Mouse (Mus musculus): Measurements from ENCODE around the gene Ano8. TPM values are rescaled to one million over a fixed set of nuclear protein-coding genes. Genes with fewer than 3 reads are reported as not detected.
"Not testable (repeated sequence)": the region's sequence is repeated elsewhere in the genome, so short reads cannot be mapped to it uniquely, and the experiment has no call there.

The Ano8 gene
- polyA plus RNA-seq, 1 experiment from 2014 or later, result 0.26 TPM

- no peak overlapping the region for H3K9ac ChIP-seq (ENCODE audit: low read length)
- H3K4me3 ChIP-seq (replicated peaks; ENCODE audit: low read length), result no peak overlapping the region
- 80% methylated on average over 7 of the region's 7 CpGs for WGBS
- no peaks in the 10 kb centered on the region for H3K4me1 ChIP-seq (ENCODE audit: control insufficient read depth, insufficient read depth, low read length)
- no peak for ATAC-seq (ENCODE audit: insufficient read depth, low FRiP score)
- no peaks in the 10 kb centered on the region for H3K9me3 ChIP-seq (replicated peaks; ENCODE audit: control insufficient read depth, low read length)
- no peak overlapping the region for H3K27ac ChIP-seq (ENCODE audit: low read length)
- no peaks in the 10 kb centered on the region; the same call in 1 of the 2 replicates for H3K27me3 ChIP-seq (ENCODE audit: control insufficient read depth, insufficient read depth, low read length)
- no peaks in the 10 kb centered on the region for H3K36me3 ChIP-seq (ENCODE audit: control insufficient read depth, insufficient read depth, low read length)
- H3K4me2 ChIP-seq (ENCODE audit: low read depth, low read length), result no peak overlapping the region
These were observed 40.7 kb downstream of the Ano8 start for GRCm38 (mm10) chr8:71445096-71445495.

DNA sequence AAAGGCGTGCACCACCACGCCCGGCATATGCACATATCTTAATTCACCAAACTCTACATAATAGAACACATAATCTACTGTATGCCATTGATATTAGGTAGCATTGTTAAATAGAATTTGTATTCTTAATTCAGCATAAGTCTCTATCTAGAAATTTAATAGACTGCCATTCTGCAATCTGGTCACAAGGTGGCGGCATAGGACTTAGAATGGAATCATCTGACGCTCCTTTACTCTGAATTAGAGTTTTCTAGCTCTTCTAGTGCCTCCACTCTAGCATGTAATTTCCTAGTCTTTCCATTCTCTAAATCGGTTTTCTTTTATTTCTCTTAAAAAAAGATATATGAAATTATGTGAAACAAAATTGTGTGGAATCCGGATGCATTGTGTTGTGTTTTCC is 44.4 kb downstream of the Ano8 start:
- 2% methylated on average over 7 of the region's 7 CpGs for WGBS
- no peak overlapping the region for H3K9ac ChIP-seq (ENCODE audit: low read length)
- H3K27ac ChIP-seq (ENCODE audit: low read length), result no peak overlapping the region
- H3K4me3 ChIP-seq (replicated peaks; ENCODE audit: low read length), result no peak overlapping the region
- no peak overlapping the region for H3K4me2 ChIP-seq (ENCODE audit: low read depth, low read length)
- no peaks in the 10 kb centered on the region for H3K36me3 ChIP-seq (ENCODE audit: control insufficient read depth, insufficient read depth, low read length)
- ATAC-seq (ENCODE audit: insufficient read depth, low FRiP score), result no peak
- no peaks in the 10 kb centered on the region; the same call in 1 of the 2 replicates for H3K27me3 ChIP-seq (ENCODE audit: control insufficient read depth, insufficient read depth, low read length)
- H3K4me1 ChIP-seq (ENCODE audit: control insufficient read depth, insufficient read depth, low read length), result no peaks in the 10 kb centered on the region
- no peaks in the 10 kb centered on the region for H3K9me3 ChIP-seq (replicated peaks; ENCODE audit: control insufficient read depth, low read length)

DNA sequence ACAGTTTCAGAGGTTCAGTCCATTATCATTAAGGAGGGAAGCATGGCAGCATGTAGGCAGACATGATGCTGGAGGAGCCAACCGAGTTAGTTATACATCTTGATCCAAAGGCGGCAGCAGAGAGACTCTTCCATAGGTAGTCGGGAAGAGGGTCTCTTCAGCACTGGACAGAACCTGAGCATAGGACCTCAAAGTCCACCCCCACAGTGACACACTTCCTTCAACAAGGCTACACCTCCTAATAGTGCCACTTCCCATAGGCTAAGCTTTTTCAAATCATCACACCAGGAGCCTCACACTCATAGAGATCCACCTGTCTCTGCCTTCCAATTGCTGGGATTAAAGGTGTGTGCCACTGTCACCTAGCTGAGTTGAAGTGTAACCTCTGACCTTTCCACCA is 48.7 kb downstream of the Ano8 start:
- Histone ChIP-seq H3K27ac (ENCODE audit: low read length) (no peak overlapping the region), H3K4me3 (replicated peaks; ENCODE audit: low read length) (no peak overlapping the region), H3K9me3 (replicated peaks; ENCODE audit: control insufficient read depth, low read length) (no peaks in the 10 kb centered on the region; the same call in 1 of the 2 replicates), H3K4me2 (ENCODE audit: low read depth, low read length) (no peak overlapping the region), H3K27me3 (ENCODE audit: control insufficient read depth, insufficient read depth, low read length) (no peaks in the 10 kb centered on the region), H3K9ac (ENCODE audit: low read length) (no peak overlapping the region), H3K36me3 (ENCODE audit: control insufficient read depth, insufficient read depth, low read length) (no peaks in the 10 kb centered on the region), H3K4me1 (ENCODE audit: control insufficient read depth, insufficient read depth, low read length) (no peaks in the 10 kb centered on the region)
- 50% methylated on average over 3 of the region's 3 CpGs for WGBS
- no peak for ATAC-seq (ENCODE audit: insufficient read depth, low FRiP score)

- not testable (repeated sequence) for H3K4me3 ChIP-seq (replicated peaks; ENCODE audit: low read length); H3K4me1 ChIP-seq (ENCODE audit: control insufficient read depth, insufficient read depth, low read length); H3K27me3 ChIP-seq (ENCODE audit: control insufficient read depth, insufficient read depth, low read length); H3K9me3 ChIP-seq (replicated peaks; ENCODE audit: control insufficient read depth, low read length); H3K36me3 ChIP-seq (ENCODE audit: control insufficient read depth, insufficient read depth, low read length); H3K9ac ChIP-seq (ENCODE audit: low read length); H3K4me2 ChIP-seq (ENCODE audit: low read depth, low read length); H3K27ac ChIP-seq (ENCODE audit: low read length); ATAC-seq (ENCODE audit: insufficient read depth, low FRiP score)
- WGBS, result 70% methylated on average over 1 of the region's 1 CpGs
These were observed 52.8 kb downstream of the Ano8 start for GRCm38 (mm10) chr8:71432935-71433334.

Other genes starting within 250 kb of the Ano8 start
- 18.7 and 19.1 TPM in 2 replicates for gene Myo9b, start 213.2 kb downstream of the Ano8 start, polyA plus RNA-seq (2015; fragmentation: Nextera tagmentation; extraction: Ambion mirVana)
- 46.4 and 55.4 TPM in 2 replicates for gene Haus8, start 213.0 kb downstream of the Ano8 start, polyA plus RNA-seq (2015; fragmentation: Nextera tagmentation; extraction: Ambion mirVana)
- 90.2 and 91.5 TPM in 2 replicates for gene Use1, start 119.1 kb downstream of the Ano8 start, polyA plus RNA-seq (2015; fragmentation: Nextera tagmentation; extraction: Ambion mirVana)
- gene Ocel1, start 114.7 kb downstream of the Ano8 start, polyA plus RNA-seq (2015; fragmentation: Nextera tagmentation; extraction: Ambion mirVana), result 5.6 and 6.5 TPM in 2 replicates
- 17.3 and 24.1 TPM in 2 replicates for gene Nr2f6, start 104.0 kb downstream of the Ano8 start, polyA plus RNA-seq (2015; fragmentation: Nextera tagmentation; extraction: Ambion mirVana)
- gene Ushbp1, start 90.2 kb downstream of the Ano8 start, polyA plus RNA-seq (2015; fragmentation: Nextera tagmentation; extraction: Ambion mirVana), result 12.7 and 12.8 TPM in 2 replicates
- gene Babam1, start 89.1 kb downstream of the Ano8 start, polyA plus RNA-seq (2015; fragmentation: Nextera tagmentation; extraction: Ambion mirVana), result 72.2 and 77.4 TPM in 2 replicates
- gene Ankle1, start 80.0 kb downstream of the Ano8 start, polyA plus RNA-seq (2015; fragmentation: Nextera tagmentation; extraction: Ambion mirVana), result 38.7 and 42.5 TPM in 2 replicates
- 23.5 and 27.5 TPM in 2 replicates for gene Abhd8, start 22.3 kb downstream of the Ano8 start, polyA plus RNA-seq (2015; fragmentation: Nextera tagmentation; extraction: Ambion mirVana)
- gene Mrpl34, start 21.0 kb downstream of the Ano8 start, polyA plus RNA-seq (2015; fragmentation: Nextera tagmentation; extraction: Ambion mirVana), result 126 and 148 TPM in 2 replicates
- gene Dda1, start 16.8 kb downstream of the Ano8 start, polyA plus RNA-seq (2015; fragmentation: Nextera tagmentation; extraction: Ambion mirVana), result 87.1 and 89.1 TPM in 2 replicates
- gene Gtpbp3, start 2.1 kb upstream of the Ano8 start, polyA plus RNA-seq (2015; fragmentation: Nextera tagmentation; extraction: Ambion mirVana), result 11.0 and 14.8 TPM in 2 replicates
- 79.7 and 81.8 TPM in 2 replicates for gene Plvap, start 25.8 kb upstream of the Ano8 start, polyA plus RNA-seq (2015; fragmentation: Nextera tagmentation; extraction: Ambion mirVana)
- 0.32 and 0.40 TPM in 2 replicates for gene Ccdc194, start 39.7 kb upstream of the Ano8 start, polyA plus RNA-seq (2015; fragmentation: Nextera tagmentation; extraction: Ambion mirVana)
- 39.9 and 46.5 TPM in 2 replicates for gene Bst2, start 51.5 kb upstream of the Ano8 start, polyA plus RNA-seq (2015; fragmentation: Nextera tagmentation; extraction: Ambion mirVana)
- 101 and 103 TPM in 2 replicates for gene Mvb12a, start 57.0 kb upstream of the Ano8 start, polyA plus RNA-seq (2015; fragmentation: Nextera tagmentation; extraction: Ambion mirVana)
- 2.9 and 3.2 TPM in 2 replicates for gene Tmem221, start 72.9 kb upstream of the Ano8 start, polyA plus RNA-seq (2015; fragmentation: Nextera tagmentation; extraction: Ambion mirVana)
- gene Nxnl1, start 80.6 kb upstream of the Ano8 start, polyA plus RNA-seq (2015; fragmentation: Nextera tagmentation; extraction: Ambion mirVana), result 0.08 TPM in 1 of 2 replicates, not detected in the other
- 35.2 and 41.4 TPM in 2 replicates for gene Slc27a1, start 82.9 kb upstream of the Ano8 start, polyA plus RNA-seq (2015; fragmentation: Nextera tagmentation; extraction: Ambion mirVana)
- gene Pgls, start 106.2 kb upstream of the Ano8 start, polyA plus RNA-seq (2015; fragmentation: Nextera tagmentation; extraction: Ambion mirVana), result 200 and 206 TPM in 2 replicates
- 3.2 and 4.0 TPM in 2 replicates for gene Fam129c, start 111.7 kb upstream of the Ano8 start, polyA plus RNA-seq (2015; fragmentation: Nextera tagmentation; extraction: Ambion mirVana)
- gene Colgalt1, start 125.0 kb upstream of the Ano8 start, polyA plus RNA-seq (2015; fragmentation: Nextera tagmentation; extraction: Ambion mirVana), result 60.1 and 69.2 TPM in 2 replicates
- gene Unc13a, start 185.8 kb upstream of the Ano8 start, polyA plus RNA-seq (2015; fragmentation: Nextera tagmentation; extraction: Ambion mirVana), result 1.1 and 1.2 TPM in 2 replicates
- 9.3 and 9.5 TPM in 2 replicates for gene Jak3, start 190.3 kb upstream of the Ano8 start, polyA plus RNA-seq (2015; fragmentation: Nextera tagmentation; extraction: Ambion mirVana)
- 1.1 and 1.7 TPM in 2 replicates for gene Insl3, start 203.3 kb upstream of the Ano8 start, polyA plus RNA-seq (2015; fragmentation: Nextera tagmentation; extraction: Ambion mirVana)
- gene B3gnt3, start 215.8 kb upstream of the Ano8 start, polyA plus RNA-seq (2015; fragmentation: Nextera tagmentation; extraction: Ambion mirVana), result 12.2 and 15.0 TPM in 2 replicates
- gene Fcho1, start 239.8 kb upstream of the Ano8 start, polyA plus RNA-seq (2015; fragmentation: Nextera tagmentation; extraction: Ambion mirVana), result 6.1 and 7.0 TPM in 2 replicates

Measured in stomach, embryonic 16.5 days (tissue).